Mouse (Mus musculus): ENCODE data around the gene Zkscan8.

DNA sequence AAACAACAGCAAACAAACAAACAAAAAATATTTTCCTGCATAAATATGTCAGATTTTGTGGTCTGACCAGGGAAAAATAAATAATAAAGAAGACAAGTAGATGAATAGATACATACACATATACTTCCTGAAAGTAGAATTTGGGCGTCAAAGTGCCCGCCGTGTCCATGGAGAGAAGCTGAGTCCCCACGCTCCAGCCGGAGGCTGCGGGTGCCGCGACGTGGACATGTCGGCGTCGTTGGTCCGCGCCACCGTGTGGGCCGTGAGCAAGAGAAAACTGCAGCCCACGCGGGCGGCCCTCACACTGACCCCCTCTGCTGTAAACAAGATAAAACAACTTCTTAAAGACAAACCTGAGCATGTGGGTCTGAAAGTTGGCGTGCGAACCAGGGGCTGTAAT, 35.8 kb downstream of the Zkscan8 start, which contains the start of gene AK157302:
- no peak for TF ChIP-seq CTCF (IDR thresholded peaks at IDR 0.05; ENCODE audit: low read depth)
- no peak for TF ChIP-seq EP300 (IDR thresholded peaks at IDR 0.05; ENCODE audit: low read depth)

Measured in liver, embryonic 14.5 days (tissue).